Mouse (Mus musculus) cerebellum, postnatal 14 days (tissue): ENCODE measurements around the gene Zfx.

ENCODE experiments used
- DNase-seq, 2 experiments: peaks; one replicate each; pipeline ENCODE4 v3.0.0; 2021; ENCODE audit warnings: mixed read lengths in 2 of 2

The Zfx gene

GRCm38 (mm10) chrX:94058748-94059147, 64.8 kb downstream of the Zfx start:
- DNase-seq = no peak

- DNase-seq = no peak
Observed at GRCm38 (mm10) chrX:94049048-94049447, 74.5 kb downstream of the Zfx start.

GRCm38 (mm10) chrX:94048048-94048447, 75.5 kb downstream of the Zfx start:
- DNase-seq = peak; percentile 16 to 21

GRCm38 (mm10) chrX:94047381-94047780, 76.1 kb downstream of the Zfx start:
- peak in 1 of 2 experiments; percentile 3 for DNase-seq

- DNase-seq = peak; percentile 21 to 54
Observed at GRCm38 (mm10) chrX:94032937-94033336, 90.6 kb downstream of the Zfx start.

- DNase-seq = no peak
Observed at GRCm38 (mm10) chrX:94030081-94030480, 93.4 kb downstream of the Zfx start.
